In genomic region chr16:11907816-11908215, GRCm38 (mm10) we compare ENCODE assay signal across 9 mouse cellular contexts. TPM values are rescaled to one million over a fixed set of nuclear protein-coding genes. Genes with fewer than 3 reads are reported as not detected.
DNase-seq lines count a peak whose midpoint lies in the region; ATAC-seq and TF ChIP-seq lines count a peak whose summit lies in the region.
"Had no signal": no experiment of that assay in that cellular context is flagged by ENCODE, and none has a peak within 500 bp of the region (broad histone marks: within the 10 kb centered on the region; RNA-seq: fewer than 3 reads in every experiment).

No protein-coding gene starts in this region.

- peaks cover 7% of the 10 kb centered on the region for H3K79me2 ChIP-seq in CH12.LX (replicated peaks; ENCODE audit: control insufficient read depth, extremely low read depth, insufficient read depth, poor library complexity, severe bottlenecking)

- no peaks in the 10 kb centered on the region for H3K9me3 ChIP-seq in forebrain, embryonic 10.5 days
- H3K9me3 ChIP-seq in forebrain, embryonic 11.5 days (ENCODE audit: control insufficient read depth, low read length): no peaks in the 10 kb centered on the region
- H3K9me3 ChIP-seq in CH12.LX (replicated peaks; ENCODE audit: low read length): no peaks in the 10 kb centered on the region
- no peaks in the 10 kb centered on the region for H3K9me3 ChIP-seq in forebrain, embryonic 16.5 days (ENCODE audit: control insufficient read depth, low read length)
- no peaks in the 10 kb centered on the region for H3K9me3 ChIP-seq in liver, embryonic 11.5 days (ENCODE audit: control insufficient read depth, low read length)

- in situ Hi-C loops in CH12.LX (cut with MboI; ENCODE audit: low pct_ligation_motif_present, low pct_unique_long_range_greater_than_20kb, low sequenced_read_pairs): loop anchor here (25.0 kb wide), 1 partner anchor 446 kb away; no protein-coding TSS in a partner anchor

- H3K27ac ChIP-seq in forebrain, embryonic 10.5 days: no peak overlapping the region
- no peak overlapping the region for H3K27ac ChIP-seq in forebrain, embryonic 11.5 days (ENCODE audit: low read depth, low read length)
- no peak overlapping the region for H3K27ac ChIP-seq in CH12.LX (ENCODE audit: insufficient read depth, low read depth)
- H3K27ac ChIP-seq in forebrain, embryonic 16.5 days (ENCODE audit: low read length): no peak overlapping the region
- no peak overlapping the region for H3K27ac ChIP-seq in liver, embryonic 11.5 days (ENCODE audit: low read depth, low read length)

- 81% methylated on average over 4 of the region's 4 CpGs for WGBS in forebrain, embryonic 10.5 days
- WGBS in forebrain, embryonic 11.5 days: 75% methylated on average over 4 of the region's 4 CpGs
- 82% methylated on average over 4 of the region's 4 CpGs for WGBS in forebrain, embryonic 16.5 days
- WGBS in liver, embryonic 11.5 days: 80% methylated on average over 4 of the region's 4 CpGs

- TF ChIP-seq CTCF in CH12.LX (conservative IDR thresholded peaks at IDR 0.05 in 1 of 2, IDR thresholded peaks at IDR 0.05 in 1 of 2; ENCODE audit: low read depth in 2 of 2, low read length in 2 of 2): no peak

- H3K9ac ChIP-seq in forebrain, embryonic 11.5 days (ENCODE audit: low read length): no peak overlapping the region
- 0 out of 2 replicates have a peak overlapping the region, but pooled peaks have one; percentile 82 for H3K9ac ChIP-seq in CH12.LX (ENCODE audit: insufficient read depth, low read depth)
- H3K9ac ChIP-seq in forebrain, embryonic 16.5 days (replicated peaks; ENCODE audit: low read depth, low read length): no peak overlapping the region
- peak overlapping the region; percentile 76; the same call in 1 of the 2 replicates for H3K9ac ChIP-seq in liver, embryonic 11.5 days (ENCODE audit: low read depth, low read length)

- no peak for TF ChIP-seq EP300 in CH12.LX (IDR thresholded peaks at IDR 0.05; ENCODE audit: low read length)

- DNase-seq in forebrain, embryonic 10.5 days (ENCODE audit: extremely low spot score, low spot score): no peak
- no peak for DNase-seq in forebrain, embryonic 11.5 days (ENCODE audit: low spot score)
- DNase-seq in CH12.LX (ENCODE audit: extremely low read depth): no peak
- no peak for DNase-seq in liver, embryonic 11.5 days (ENCODE audit: low spot score)
- DNase-seq in thymus, postnatal 14 days: no peak
- DNase-seq in frontal cortex, postnatal 10 days (ENCODE audit: low spot score in 2 of 2): no peak
- DNase-seq in testis, postnatal 10 days (ENCODE audit: low spot score): no peak
- DNase-seq: lung, adult 2 months had no signal

- H3K4me1 ChIP-seq in forebrain, embryonic 10.5 days: peaks cover 10% of the 10 kb centered on the region
- H3K4me1 ChIP-seq in forebrain, embryonic 11.5 days (replicated peaks; ENCODE audit: control insufficient read depth, insufficient read depth, low read length): peaks cover 2% of the 10 kb centered on the region; the same call in 1 of the 2 replicates
- H3K4me1 ChIP-seq in CH12.LX (ENCODE audit: control insufficient read depth in 1 of 2, insufficient read depth in 2 of 2): peaks cover 2 to 23% of the 10 kb centered on the region in 2 experiments; a peak in 3 of 4 replicates
- H3K4me1 ChIP-seq in forebrain, embryonic 16.5 days (replicated peaks; ENCODE audit: control insufficient read depth, insufficient read depth, low read length): peaks cover 11% of the 10 kb centered on the region
- H3K4me1 ChIP-seq in liver, embryonic 11.5 days (replicated peaks; ENCODE audit: control insufficient read depth, insufficient read depth, low read length): 0 out of 2 replicates have a peak, but pooled peaks cover 7% of the 10 kb centered on the region

- TF ChIP-seq POLR2A in CH12.LX (IDR thresholded peaks at IDR 0.05; ENCODE audit: low read depth, low read length): no peak

- H3K4me3 ChIP-seq in forebrain, embryonic 10.5 days: 0 out of 2 replicates have a peak overlapping the region, but pooled peaks have one; percentile 68
- no peak overlapping the region for H3K4me3 ChIP-seq in forebrain, embryonic 11.5 days (ENCODE audit: low read depth, low read length)
- peak overlapping the region; percentile 74 to 95 (median 84) for H3K4me3 ChIP-seq in CH12.LX (replicated peaks in 1 of 3; ENCODE audit: low read depth in 2 of 3, low read length in 2 of 3, poor library complexity in 1 of 3)
- no peak overlapping the region for H3K4me3 ChIP-seq in forebrain, embryonic 16.5 days (replicated peaks; ENCODE audit: low read length)
- peak overlapping the region; percentile 70 for H3K4me3 ChIP-seq in liver, embryonic 11.5 days (ENCODE audit: low read depth, low read length)

- no peaks in the 10 kb centered on the region for H3K27me3 ChIP-seq in forebrain, embryonic 10.5 days (ENCODE audit: poor library complexity, severe bottlenecking)
- no peaks in the 10 kb centered on the region for H3K27me3 ChIP-seq in forebrain, embryonic 11.5 days (ENCODE audit: control insufficient read depth, insufficient read depth, low read length)
- H3K27me3 ChIP-seq in CH12.LX (replicated peaks): peaks cover 2% of the 10 kb centered on the region
- no peaks in the 10 kb centered on the region for H3K27me3 ChIP-seq in forebrain, embryonic 16.5 days (replicated peaks; ENCODE audit: control insufficient read depth, insufficient read depth, low read length)
- no peaks in the 10 kb centered on the region for H3K27me3 ChIP-seq in liver, embryonic 11.5 days (replicated peaks; ENCODE audit: control insufficient read depth, insufficient read depth, low read length)

- no peak overlapping the region for H3K4me2 ChIP-seq in forebrain, embryonic 11.5 days (ENCODE audit: low read depth, low read length, severe bottlenecking)
- peak overlapping the region; percentile 80 for H3K4me2 ChIP-seq in CH12.LX (ENCODE audit: insufficient read depth, low read depth, poor library complexity, severe bottlenecking)
- peak overlapping the region; percentile 72; the same call in 1 of the 2 replicates for H3K4me2 ChIP-seq in forebrain, embryonic 16.5 days (ENCODE audit: low read length)
- peak overlapping the region; percentile 67 for H3K4me2 ChIP-seq in liver, embryonic 11.5 days

- TF ChIP-seq RAD21 in CH12.LX (IDR thresholded peaks at IDR 0.05; ENCODE audit: low read depth, low read length): no peak

- ATAC-seq in forebrain, embryonic 11.5 days (replicated peaks; ENCODE audit: low FRiP score): no peak
- no peak for ATAC-seq in forebrain, embryonic 16.5 days
- ATAC-seq in liver, embryonic 11.5 days (replicated peaks; ENCODE audit: low FRiP score): no peak

- no peaks in the 10 kb centered on the region for H3K36me3 ChIP-seq in forebrain, embryonic 10.5 days (replicated peaks)
- no peaks in the 10 kb centered on the region for H3K36me3 ChIP-seq in forebrain, embryonic 11.5 days (ENCODE audit: control insufficient read depth, insufficient read depth, low read length)
- peaks cover 0 to 26% of the 10 kb centered on the region in 2 experiments for H3K36me3 ChIP-seq in CH12.LX (replicated peaks in 1 of 2; ENCODE audit: control insufficient read depth in 1 of 2, insufficient read depth in 1 of 2, low read length in 1 of 2)
- no peaks in the 10 kb centered on the region for H3K36me3 ChIP-seq in forebrain, embryonic 16.5 days (ENCODE audit: control insufficient read depth, insufficient read depth)
- no peaks in the 10 kb centered on the region for H3K36me3 ChIP-seq in liver, embryonic 11.5 days (ENCODE audit: control insufficient read depth, insufficient read depth, low read length)

- dilution Hi-C loops in CH12.LX (cut with MboI; ENCODE audit: extremely low pct_ligation_motif_present, extremely low pct_unique_long_range_greater_than_20kb, low sequenced_read_pairs): no loop called here

TF ChIP-seq in CH12.LX, 34 proteins besides CTCF, POLR2A, EP300 and RAD21:
- TF ChIP-seq ELF1 (IDR thresholded peaks at IDR 0.05; ENCODE audit: low read depth, low read length): no peak
- no peak for TF ChIP-seq UBTF (IDR thresholded peaks at IDR 0.05; ENCODE audit: low read depth, low read length)
- no peak for TF ChIP-seq MXI1 (IDR thresholded peaks at IDR 0.05; ENCODE audit: low read depth, low read length)
- TF ChIP-seq MYC (IDR thresholded peaks at IDR 0.05; ENCODE audit: low read depth, low read length): no peak
- TF ChIP-seq BHLHE40 (IDR thresholded peaks at IDR 0.05; ENCODE audit: low read depth, low read length): no peak
TF ChIP-seq in CH12.LX: peak in this region for 0.

RNA-seq across cellular contexts. Expression of gene Cpped1, which starts 1.4 kb away (rescaled TPM):
- polyA plus RNA-seq in forebrain, embryonic 10.5 days (2016; fragmentation: Nextera tagmentation; extraction: Ambion mirVana): 12.5 and 12.7 TPM in 2 replicates
- polyA plus RNA-seq in forebrain, embryonic 11.5 days (2014; fragmentation: Nextera tagmentation; extraction: Ambion mirVana): 16.2 and 16.6 TPM in 2 replicates
- total RNA-seq in CH12.LX (2012; rRNA removed) (13.6 and 14.6 TPM in 2 replicates), CH12.LX (2014; rRNA removed) (17.5 and 18.0 TPM in 2 replicates)
- polyA plus RNA-seq in CH12.LX (2012; ENCODE audit: insufficient read length, low read depth): 29.5 and 34.6 TPM in 2 replicates
- 13.2 and 14.9 TPM in 2 replicates for polyA plus RNA-seq in forebrain, embryonic 16.5 days (2015; fragmentation: Nextera tagmentation; extraction: Ambion mirVana)
- 28.0 and 28.1 TPM in 2 replicates for polyA plus RNA-seq in liver, embryonic 11.5 days (2014; fragmentation: Nextera tagmentation; extraction: Ambion mirVana)

Comparison
In these comparisons a context has a peak if more than half of its experiments do, and no peak if none do; other contexts are left out.
1. H3K4me3 ChIP-seq: peak in forebrain, embryonic 10.5 days (single experiment), CH12.LX (3 of 3) and liver, embryonic 11.5 days (single experiment); none in forebrain, embryonic 11.5 days (single experiment) and forebrain, embryonic 16.5 days (single experiment).
2. H3K9ac ChIP-seq: peak in CH12.LX (single experiment) and liver, embryonic 11.5 days (single experiment); none in forebrain, embryonic 11.5 days (single experiment) and forebrain, embryonic 16.5 days (single experiment).